Mouse (Mus musculus) ES-E14 (cell line): Measurements from ENCODE around the gene Med27.

Source experiments
- HCFC1 ChIP-seq: IDR thresholded peaks from 2 replicates; pipeline ENCODE4 v1.6.1; 2012; ENCODE audit warnings: low read length, inconsistent platforms, borderline replicate concordance; ENCODE audit not compliant: insufficient read depth
- ZNF384 ChIP-seq: IDR thresholded peaks from 2 replicates; pipeline ENCODE4 v1.6.1; 2012; ENCODE audit warnings: low read depth, low read length, inconsistent platforms

DNA sequence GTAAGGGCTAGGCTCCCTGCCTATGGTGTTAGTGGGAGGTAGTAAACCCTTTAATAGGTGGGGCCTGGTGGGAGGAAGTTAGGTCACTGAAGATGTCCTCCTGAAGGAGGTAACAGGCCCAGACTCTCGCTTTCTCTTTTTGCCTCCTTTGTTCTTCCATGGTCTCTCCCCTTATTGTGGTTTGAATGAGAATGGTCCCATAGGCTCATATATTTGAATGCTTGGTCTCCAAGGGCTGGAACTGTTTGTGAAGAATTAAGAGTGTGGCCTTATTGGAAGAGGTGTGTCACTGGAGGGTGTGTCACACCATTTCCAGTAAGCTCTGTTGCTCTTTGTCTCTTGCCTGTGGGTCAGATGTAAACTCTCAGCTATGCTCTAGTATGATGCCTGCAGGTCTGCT is 16.1 kb upstream of the Med27 start:
- TF ChIP-seq ZNF384 (no peak), HCFC1 (no peak)
